In genomic region chr15:98633822-98634470, GRCm38 (mm10) we compare ENCODE assay signal across 8 mouse cellular contexts. TPM values are rescaled to one million over a fixed set of nuclear protein-coding genes. Genes with fewer than 3 reads are reported as not detected.
A peak's percentile ranks its signal among the peaks of the same experiment; 100 is the strongest.
DNase-seq lines count a peak whose midpoint lies in the region; ATAC-seq and TF ChIP-seq lines count a peak whose summit lies in the region.

No protein-coding gene starts in this region.

- no peaks in the 10 kb centered on the region for H3K36me3 ChIP-seq in heart, embryonic 14.5 days (ENCODE audit: control insufficient read depth, insufficient read depth, low read length)
- no peaks in the 10 kb centered on the region for H3K36me3 ChIP-seq in CH12.LX (replicated peaks in 1 of 2; ENCODE audit: control insufficient read depth in 1 of 2, insufficient read depth in 1 of 2, low read length in 1 of 2)
- H3K36me3 ChIP-seq in liver, embryonic 13.5 days = no peaks in the 10 kb centered on the region

- H3K9ac ChIP-seq in heart, embryonic 14.5 days (ENCODE audit: low read length) = peak overlapping the region; percentile 79
- peak overlapping the region; percentile 46; the same call in 1 of the 2 replicates for H3K9ac ChIP-seq in CH12.LX (ENCODE audit: insufficient read depth, low read depth)
- H3K9ac ChIP-seq in liver, embryonic 13.5 days = 0 out of 2 replicates have a peak overlapping the region, but pooled peaks have one; percentile 55

- dilution Hi-C loops in CH12.LX (cut with MboI; ENCODE audit: extremely low pct_ligation_motif_present, extremely low pct_unique_long_range_greater_than_20kb, low sequenced_read_pairs) = no loop called here

- no peak for TF ChIP-seq POLR2A in CH12.LX (IDR thresholded peaks at IDR 0.05; ENCODE audit: low read depth, low read length)
- no peak for TF ChIP-seq POLR2A in embryonic fibroblast, embryonic 13.5 days (IDR thresholded peaks at IDR 0.05; ENCODE audit: low read depth, low read length)

- 0 out of 2 replicates have a peak, but pooled peaks have one; percentile 14 for TF ChIP-seq EP300 in CH12.LX (IDR thresholded peaks at IDR 0.05; ENCODE audit: low read length)

- peaks cover 51% of the 10 kb centered on the region for H3K27me3 ChIP-seq in heart, embryonic 14.5 days (ENCODE audit: control insufficient read depth, insufficient read depth, low read length)
- peaks cover 89% of the 10 kb centered on the region for H3K27me3 ChIP-seq in CH12.LX (replicated peaks)
- H3K27me3 ChIP-seq in liver, embryonic 13.5 days = peaks cover 99% of the 10 kb centered on the region

- H3K27ac ChIP-seq in heart, embryonic 14.5 days (replicated peaks in 1 of 2; ENCODE audit: control insufficient read depth in 1 of 2, insufficient read depth in 1 of 2, low read depth in 2 of 2, low read length in 2 of 2) = no peak overlapping the region
- H3K27ac ChIP-seq in CH12.LX (ENCODE audit: insufficient read depth, low read depth) = no peak overlapping the region
- no peak overlapping the region for H3K27ac ChIP-seq in embryonic fibroblast, embryonic 13.5 days (ENCODE audit: insufficient read depth, low read length)
- H3K27ac ChIP-seq in liver, embryonic 13.5 days = no peak overlapping the region

- TF ChIP-seq CTCF in CH12.LX (conservative IDR thresholded peaks at IDR 0.05 in 1 of 2, IDR thresholded peaks at IDR 0.05 in 1 of 2; ENCODE audit: low read depth in 2 of 2, low read length in 2 of 2) = no peak
- TF ChIP-seq CTCF in embryonic fibroblast, embryonic 13.5 days (IDR thresholded peaks at IDR 0.05; ENCODE audit: borderline replicate concordance, insufficient read depth, low read length) = no peak

- H3K79me2 ChIP-seq in CH12.LX (replicated peaks; ENCODE audit: control insufficient read depth, extremely low read depth, insufficient read depth, poor library complexity, severe bottlenecking) = no peaks in the 10 kb centered on the region

- H3K4me2 ChIP-seq in heart, embryonic 14.5 days (ENCODE audit: low read length) = peak overlapping the region; percentile 95
- peak overlapping the region; percentile 94 for H3K4me2 ChIP-seq in CH12.LX (ENCODE audit: insufficient read depth, low read depth, poor library complexity, severe bottlenecking)
- peak overlapping the region; percentile 85 for H3K4me2 ChIP-seq in liver, embryonic 13.5 days

- intact Hi-C loops in heart, postnatal 36 days (cut with DNase I) = loop anchor here (2.0 kb wide), 1 partner anchor 29 kb away; the partner anchor contains the start of gene Ddx23

- WGBS in heart, embryonic 14.5 days = 2% methylated on average over 25 of the region's 25 CpGs
- WGBS in liver, embryonic 13.5 days (ENCODE audit: insufficient replicate concordance) = 2% methylated on average over 25 of the region's 25 CpGs

- peak overlapping the region; percentile 81 to 82 for H3K4me3 ChIP-seq in heart, embryonic 14.5 days (ENCODE audit: control insufficient read depth in 1 of 2, insufficient read depth in 1 of 2, low read depth in 1 of 2, low read length in 2 of 2)
- H3K4me3 ChIP-seq in CH12.LX (replicated peaks in 1 of 3; ENCODE audit: low read depth in 2 of 3, low read length in 2 of 3, poor library complexity in 1 of 3) = peak overlapping the region; percentile 50 to 54 (median 51)
- H3K4me3 ChIP-seq in embryonic fibroblast, embryonic 13.5 days (ENCODE audit: insufficient read depth, low read length) = peak overlapping the region; percentile 60
- H3K4me3 ChIP-seq in liver, embryonic 13.5 days (replicated peaks) = peak overlapping the region; percentile 65

- ATAC-seq in heart, embryonic 14.5 days (ENCODE audit: insufficient number of reproducible peaks, insufficient read depth, low FRiP score, low read depth) = no peak
- no peak for ATAC-seq in liver, embryonic 13.5 days (ENCODE audit: low read depth)

- TF ChIP-seq RAD21 in CH12.LX (IDR thresholded peaks at IDR 0.05; ENCODE audit: low read depth, low read length) = no peak

- peaks cover 21 to 43% of the 10 kb centered on the region in 2 experiments for H3K4me1 ChIP-seq in heart, embryonic 14.5 days (ENCODE audit: control insufficient read depth in 2 of 2, insufficient read depth in 2 of 2, low read length in 2 of 2)
- H3K4me1 ChIP-seq in CH12.LX (ENCODE audit: control insufficient read depth in 1 of 2, insufficient read depth in 2 of 2) = peaks cover 12 to 45% of the 10 kb centered on the region in 2 experiments
- no peaks in the 10 kb centered on the region; the same call in 1 of the 2 replicates for H3K4me1 ChIP-seq in embryonic fibroblast, embryonic 13.5 days (ENCODE audit: control insufficient read depth, insufficient read depth, low read length)
- H3K4me1 ChIP-seq in liver, embryonic 13.5 days (replicated peaks) = peaks cover 42% of the 10 kb centered on the region

- in situ Hi-C loops in CH12.LX (cut with MboI; ENCODE audit: low pct_ligation_motif_present, low pct_unique_long_range_greater_than_20kb, low sequenced_read_pairs) = loop anchor here (5.0 kb wide), 1 partner anchor 67 kb away; no protein-coding TSS in a partner anchor

- H3K9me3 ChIP-seq in heart, embryonic 14.5 days (ENCODE audit: control insufficient read depth, low read length) = no peaks in the 10 kb centered on the region
- no peaks in the 10 kb centered on the region for H3K9me3 ChIP-seq in CH12.LX (replicated peaks; ENCODE audit: low read length)
- no peaks in the 10 kb centered on the region for H3K9me3 ChIP-seq in liver, embryonic 13.5 days (replicated peaks)

- DNase-seq in heart, postnatal 36 days = no peak
- DNase-seq in CH12.LX (ENCODE audit: extremely low read depth) = no peak
- no peak for DNase-seq in liver, embryonic 13.5 days
- no peak for DNase-seq in ovary, postnatal 36 days (ENCODE audit: low spot score)
- no peak for DNase-seq in kidney, postnatal 4 days
- no peak for DNase-seq in adrenal gland, postnatal 25 days

TF ChIP-seq in CH12.LX, 34 proteins besides CTCF, POLR2A, EP300 and RAD21:
- TF ChIP-seq POLR2AphosphoS2 (IDR thresholded peaks at IDR 0.05; ENCODE audit: low read depth, low read length) (no peak), NRF1 (IDR thresholded peaks at IDR 0.05; ENCODE audit: low read depth, low read length) (no peak), JUN (IDR thresholded peaks at IDR 0.05; ENCODE audit: insufficient read depth, low read depth, low read length) (no peak), IRF4 (IDR thresholded peaks at IDR 0.05; ENCODE audit: low read depth, low read length) (no peak), ZC3H11A (IDR thresholded peaks at IDR 0.05; ENCODE audit: low read depth, low read length) (no peak), UBTF (IDR thresholded peaks at IDR 0.05; ENCODE audit: low read depth, low read length) (peak; percentile 67; the same call in 1 of the 2 replicates)

RNA-seq across cellular contexts. Expression of gene Cacnb3, which starts 3.3 kb away (rescaled TPM):
- 6.1 and 6.6 TPM in 2 replicates for polyA plus RNA-seq in heart, embryonic 14.5 days (2014; fragmentation: Nextera tagmentation; extraction: Ambion mirVana)
- 1 to 10 TPM; 3.3 to 4.0 TPM for total RNA-seq in heart, postnatal 36 days (2021)
- total RNA-seq in CH12.LX (2012; rRNA removed) = 2.9 and 4.3 TPM in 2 replicates
- 2.3 and 2.5 TPM in 2 replicates for total RNA-seq in CH12.LX (2014; rRNA removed)
- polyA plus RNA-seq in CH12.LX (2012; ENCODE audit: insufficient read length, low read depth) = 5.7 and 7.0 TPM in 2 replicates
- 40.5 and 44.2 TPM in 2 replicates for polyA plus RNA-seq in embryonic fibroblast, embryonic 13.5 days (2011; ENCODE audit: insufficient read length, low read depth, missing spikeins)
- 1.4 and 1.5 TPM in 2 replicates for polyA plus RNA-seq in liver, embryonic 13.5 days (2015; fragmentation: Nextera tagmentation; extraction: Ambion mirVana)
- total RNA-seq in adrenal gland, postnatal 25 days (2021) = 12.6 and 14.3 TPM in 2 replicates

RNA-seq across cellular contexts. Expression of gene Adcy6, which starts 24.1 kb away (rescaled TPM):
- 35.2 and 43.7 TPM in 2 replicates for polyA plus RNA-seq in heart, embryonic 14.5 days (2014; fragmentation: Nextera tagmentation; extraction: Ambion mirVana)
- total RNA-seq in heart, postnatal 36 days (2021) = 100 to 1,000 TPM; 207 TPM
- total RNA-seq in CH12.LX (2012; rRNA removed) = 1.5 and 2.6 TPM in 2 replicates
- 0.05 TPM in 1 of 2 replicates, not detected in the other for total RNA-seq in CH12.LX (2014; rRNA removed)
- 0.06 and 0.11 TPM in 2 replicates for polyA plus RNA-seq in CH12.LX (2012; ENCODE audit: insufficient read length, low read depth)
- polyA plus RNA-seq in embryonic fibroblast, embryonic 13.5 days (2011; ENCODE audit: insufficient read length, low read depth, missing spikeins) = 49.8 and 56.5 TPM in 2 replicates
- 5.2 and 6.2 TPM in 2 replicates for polyA plus RNA-seq in liver, embryonic 13.5 days (2015; fragmentation: Nextera tagmentation; extraction: Ambion mirVana)
- 42.7 and 48.9 TPM in 2 replicates for total RNA-seq in adrenal gland, postnatal 25 days (2021)

RNA-seq across cellular contexts. Expression of gene Ddx23, which starts 28.7 kb away (rescaled TPM):
- 16.9 and 18.2 TPM in 2 replicates for polyA plus RNA-seq in heart, embryonic 14.5 days (2014; fragmentation: Nextera tagmentation; extraction: Ambion mirVana)
- 10 to 100 TPM; 51.5 to 65.1 TPM for total RNA-seq in heart, postnatal 36 days (2021)
- total RNA-seq in CH12.LX (2012; rRNA removed) (103 and 132 TPM in 2 replicates), CH12.LX (2014; rRNA removed) (58.5 and 59.4 TPM in 2 replicates)
- polyA plus RNA-seq in CH12.LX (2012; ENCODE audit: insufficient read length, low read depth) = 148 and 181 TPM in 2 replicates
- polyA plus RNA-seq in embryonic fibroblast, embryonic 13.5 days (2011; ENCODE audit: insufficient read length, low read depth, missing spikeins) = 58.8 and 62.4 TPM in 2 replicates
- polyA plus RNA-seq in liver, embryonic 13.5 days (2015; fragmentation: Nextera tagmentation; extraction: Ambion mirVana) = 14.7 and 15.5 TPM in 2 replicates
- total RNA-seq in adrenal gland, postnatal 25 days (2021) = 76.1 and 88.7 TPM in 2 replicates

RNA-seq across cellular contexts. Expression of gene Rnd1, which starts 43.3 kb away (rescaled TPM):
- polyA plus RNA-seq in heart, embryonic 14.5 days (2014; fragmentation: Nextera tagmentation; extraction: Ambion mirVana) = 0.61 and 1.3 TPM in 2 replicates
- 1 to 10 TPM; 1.1 to 1.4 TPM for total RNA-seq in heart, postnatal 36 days (2021)
- 3.8 and 6.3 TPM in 2 replicates for total RNA-seq in CH12.LX (2012; rRNA removed)
- 5.8 and 9.4 TPM in 2 replicates for total RNA-seq in CH12.LX (2014; rRNA removed)
- 5.7 and 6.0 TPM in 2 replicates for polyA plus RNA-seq in CH12.LX (2012; ENCODE audit: insufficient read length, low read depth)
- 9.6 and 14.3 TPM in 2 replicates for polyA plus RNA-seq in embryonic fibroblast, embryonic 13.5 days (2011; ENCODE audit: insufficient read length, low read depth, missing spikeins)
- 0.35 and 0.37 TPM in 2 replicates for polyA plus RNA-seq in liver, embryonic 13.5 days (2015; fragmentation: Nextera tagmentation; extraction: Ambion mirVana)
- total RNA-seq in adrenal gland, postnatal 25 days (2021) = 1.5 TPM in 2 replicates
